Mouse (Mus musculus) thymus, adult 2 months (tissue): Measurements from ENCODE around the gene Plek.

Experiments used
- CTCF ChIP-seq: fragments of 200-500 bp; IDR thresholded peaks from 2 replicates; pipeline ENCODE4 v1.5.1; 2012; ENCODE audit warnings: mild to moderate bottlenecking, control low read depth, low read length, moderate library complexity, borderline replicate concordance; ENCODE audit not compliant: control insufficient read depth, poor library complexity, insufficient read depth; ENCODE audit errors: extremely low read depth
- POLR2A ChIP-seq: fragments of 200-500 bp; IDR thresholded peaks from 2 replicates; pipeline ENCODE4 v1.6.1; 2012; ENCODE audit warnings: mild to moderate bottlenecking, low read length, control low read depth, moderate library complexity; ENCODE audit not compliant: control insufficient read depth, poor library complexity, insufficient read depth; ENCODE audit errors: extremely low read depth

- TF ChIP-seq POLR2A: no peak
- TF ChIP-seq CTCF: no peak
These were observed 84.4 kb downstream of the Plek start for GRCm38 (mm10) chr11:16967806-16968205.
